Mouse (Mus musculus) kidney, embryonic 15.5 days (tissue): ENCODE measurements around the gene Mcl1. TPM values are rescaled to one million over a fixed set of nuclear protein-coding genes. Genes with fewer than 3 reads are reported as not detected.
"Not testable (repeated sequence)": the region's sequence is repeated elsewhere in the genome, so short reads cannot be mapped to it uniquely, and the experiment has no call there.

Experiments
- ATAC-seq: fragments of 200-750 bp; cut with Nextera tagmentation; replicated peaks from 2 replicates; pipeline ENCODE4 v1.8.0; 2017; ENCODE audit warnings: moderate TSS enrichment; ENCODE audit not compliant: low FRiP score
- H3K27ac ChIP-seq: fragments of 300-500 bp; sonication (generic); 2 replicates; pipeline ENCODE4 v1.5.1; 2015; ENCODE audit warnings: mild to moderate bottlenecking, inconsistent platforms
- H3K27me3 ChIP-seq: fragments of 300-500 bp; sonication (generic); 2 replicates; pipeline ENCODE4 v1.6.1; 2015; ENCODE audit warnings: inconsistent platforms
- H3K36me3 ChIP-seq: fragments of 300-500 bp; sonication (generic); 2 replicates; pipeline ENCODE4 v1.6.1; 2015; ENCODE audit warnings: inconsistent platforms
- H3K4me1 ChIP-seq: fragments of 300-500 bp; sonication (generic); 2 replicates; pipeline ENCODE4 v1.6.1; 2015; ENCODE audit warnings: inconsistent platforms
- H3K4me2 ChIP-seq: fragments of 300-500 bp; sonication (generic); 2 replicates; pipeline ENCODE4 v1.6.1; 2015; ENCODE audit warnings: moderate library complexity, mild to moderate bottlenecking, inconsistent platforms
- H3K4me3 ChIP-seq: fragments of 300-500 bp; sonication (generic); replicated peaks from 2 replicates; pipeline ENCODE4 v1.5.1; 2015; ENCODE audit warnings: mild to moderate bottlenecking, inconsistent platforms
- H3K9ac ChIP-seq: fragments of 300-500 bp; sonication (generic); 2 replicates; pipeline ENCODE4 v1.6.1; 2015; ENCODE audit warnings: mild to moderate bottlenecking, inconsistent platforms
- H3K9me3 ChIP-seq: fragments of 300-500 bp; sonication (generic); replicated peaks from 2 replicates; pipeline ENCODE4 v1.6.1; 2016; ENCODE audit warnings: inconsistent platforms
- WGBS: fragments of 180-500 bp; shearing (Covaris S2); methylation state at CpG from one replicate; pipeline ENCODE4 v1.1.7; 2015; ENCODE audit warnings: mixed read lengths; 5-methylcytosine and 5-hydroxymethylcytosine counted together
- polyA plus RNA-seq: library from polyadenylated mRNA; unstranded; fragments of >200 nt; fragmentation: Nextera tagmentation; extraction: Ambion mirVana; gene quantifications from 2 replicates; pipeline ENCODE4 v1.2.1, GENCODE M21; 2015

The Mcl1 gene
- polyA plus RNA-seq, 1 experiment from 2014 or later = 51.2 TPM

- H3K27me3 ChIP-seq = no peaks in the 10 kb centered on the region
- 54% methylated on average over 5 of the region's 5 CpGs for WGBS
- H3K9ac ChIP-seq = no peak overlapping the region
- H3K4me1 ChIP-seq = peaks cover 55% of the 10 kb centered on the region
- H3K4me3 ChIP-seq = no peak overlapping the region
- H3K36me3 ChIP-seq = 0 out of 2 replicates have a peak, but pooled peaks cover 3% of the 10 kb centered on the region
- no peak overlapping the region for H3K27ac ChIP-seq
- no peak for ATAC-seq
- H3K9me3 ChIP-seq = no peaks in the 10 kb centered on the region
- H3K4me2 ChIP-seq = no peak overlapping the region
These were observed 24.3 kb downstream of the Mcl1 start for GRCm38 (mm10) chr3:95682878-95683277.

- Histone ChIP-seq H3K4me3 (no peak overlapping the region), H3K36me3 (no peaks in the 10 kb centered on the region), H3K27ac (no peak overlapping the region), H3K9me3 (no peaks in the 10 kb centered on the region), H3K4me1 (peaks cover 75% of the 10 kb centered on the region), H3K27me3 (no peaks in the 10 kb centered on the region), H3K9ac (no peak overlapping the region), H3K4me2 (no peak overlapping the region)
- 40% methylated on average over 6 of the region's 8 CpGs for WGBS
- no peak for ATAC-seq
These were observed 26.3 kb downstream of the Mcl1 start for GRCm38 (mm10) chr3:95684846-95685245.

- Histone ChIP-seq H3K27me3 (no peaks in the 10 kb centered on the region), H3K36me3 (no peaks in the 10 kb centered on the region), H3K4me2 (no peak overlapping the region), H3K27ac (no peak overlapping the region), H3K9ac (no peak overlapping the region), H3K4me1 (peaks cover 79% of the 10 kb centered on the region), H3K9me3 (no peaks in the 10 kb centered on the region), H3K4me3 (no peak overlapping the region)
- WGBS = 80% methylated on average over 4 of the region's 4 CpGs
- no peak for ATAC-seq
These were observed 26.7 kb downstream of the Mcl1 start for GRCm38 (mm10) chr3:95685301-95685700.

GRCm38 (mm10) chr3:95685701-95686100 lies 27.1 kb downstream of the Mcl1 start:
- WGBS = 80% methylated on average over 2 of the region's 2 CpGs
- Histone ChIP-seq H3K9me3 (no peaks in the 10 kb centered on the region), H3K4me3 (no peak overlapping the region), H3K27ac (0 out of 2 replicates have a peak overlapping the region, but pooled peaks have one; percentile 92), H3K27me3 (no peaks in the 10 kb centered on the region), H3K4me1 (peaks cover 79% of the 10 kb centered on the region), H3K9ac (no peak overlapping the region), H3K36me3 (no peaks in the 10 kb centered on the region), H3K4me2 (no peak overlapping the region)
- ATAC-seq = no peak

GRCm38 (mm10) chr3:95686492-95687167 lies 28.0 kb downstream of the Mcl1 start:
- H3K9ac ChIP-seq = 0 out of 2 replicates have a peak overlapping the region, but pooled peaks have one; percentile 55
- peaks cover 69% of the 10 kb centered on the region for H3K4me1 ChIP-seq
- ATAC-seq = peak; percentile 6; the same call in 1 of the 2 replicates
- peak overlapping the region; percentile 92 for H3K27ac ChIP-seq
- no peaks in the 10 kb centered on the region for H3K9me3 ChIP-seq
- H3K36me3 ChIP-seq = no peaks in the 10 kb centered on the region
- no peaks in the 10 kb centered on the region for H3K27me3 ChIP-seq
- peak overlapping the region; percentile 51 for H3K4me3 ChIP-seq
- WGBS = 36% methylated on average over 10 of the region's 10 CpGs
- peak overlapping the region; percentile 95 for H3K4me2 ChIP-seq

GRCm38 (mm10) chr3:95687168-95687523 lies 28.6 kb downstream of the Mcl1 start:
- Histone ChIP-seq H3K4me3 (peak overlapping the region; percentile 51), H3K27ac (peak overlapping the region; percentile 92), H3K4me2 (peak overlapping the region; percentile 95), H3K27me3 (no peaks in the 10 kb centered on the region), H3K4me1 (peaks cover 68% of the 10 kb centered on the region), H3K9me3 (no peaks in the 10 kb centered on the region), H3K36me3 (no peaks in the 10 kb centered on the region), H3K9ac (peak overlapping the region; percentile 55)
- ATAC-seq = peak; percentile 26; the same call in 1 of the 2 replicates
- 14% methylated on average over 4 of the region's 4 CpGs for WGBS

GRCm38 (mm10) chr3:95687524-95688421 lies 29.2 kb downstream of the Mcl1 start, which contains the start of gene Adamtsl4:
Gene Adamtsl4 (minus strand): TSS chr3:95687917.
- Histone ChIP-seq H3K27me3 (no peaks in the 10 kb centered on the region), H3K27ac (peak within 1 kb of the TSS; percentile 92), H3K4me3 (peak within 1 kb of the TSS; percentile 51), H3K9me3 (no peaks in the 10 kb centered on the region), H3K4me2 (peak within 1 kb of the TSS; percentile 95), H3K9ac (peak within 1 kb of the TSS; percentile 55), H3K4me1 (peaks cover 66% of the 10 kb centered on the region), H3K36me3 (no peaks in the 10 kb centered on the region)
- WGBS = 2% methylated on average over 50 of the region's 50 CpGs
- ATAC-seq = peak; percentile 76

- peaks cover 70% of the 10 kb centered on the region for H3K4me1 ChIP-seq
- no peak overlapping the region for H3K9ac ChIP-seq
- H3K36me3 ChIP-seq = no peaks in the 10 kb centered on the region
- no peak overlapping the region for H3K4me3 ChIP-seq
- no peaks in the 10 kb centered on the region for H3K9me3 ChIP-seq
- peak overlapping the region; percentile 30 for H3K4me2 ChIP-seq
- H3K27ac ChIP-seq = peak overlapping the region; percentile 92
- WGBS = 18% methylated on average over 11 of the region's 11 CpGs
- no peaks in the 10 kb centered on the region for H3K27me3 ChIP-seq
- 0 out of 2 replicates have a peak, but pooled peaks have one; percentile 19 for ATAC-seq
These were observed 30.8 kb downstream of the Mcl1 start for GRCm38 (mm10) chr3:95689171-95689915.

GRCm38 (mm10) chr3:95689940-95690339 lies 31.4 kb downstream of the Mcl1 start:
- no peaks in the 10 kb centered on the region for H3K9me3 ChIP-seq
- H3K27ac ChIP-seq = peak overlapping the region; percentile 92
- H3K27me3 ChIP-seq = no peaks in the 10 kb centered on the region
- no peaks in the 10 kb centered on the region for H3K36me3 ChIP-seq
- 39% methylated on average over 2 of the region's 2 CpGs for WGBS
- no peak overlapping the region for H3K4me3 ChIP-seq
- H3K4me1 ChIP-seq = peaks cover 65% of the 10 kb centered on the region
- ATAC-seq = no peak
- peak overlapping the region; percentile 30 for H3K4me2 ChIP-seq
- H3K9ac ChIP-seq = no peak overlapping the region

- not testable (repeated sequence) for H3K36me3 ChIP-seq, H3K9me3 ChIP-seq, H3K4me2 ChIP-seq, H3K4me3 ChIP-seq, ATAC-seq, H3K27me3 ChIP-seq, H3K9ac ChIP-seq
- 86% methylated on average over 2 of the region's 2 CpGs for WGBS
- Histone ChIP-seq H3K27ac (peak overlapping the region; percentile 92; the same call in 1 of the 2 replicates), H3K4me1 (peaks cover 61% of the 10 kb centered on the region)
These were observed 32.0 kb downstream of the Mcl1 start for GRCm38 (mm10) chr3:95690552-95690951.

GRCm38 (mm10) chr3:95692677-95693076 lies 34.1 kb downstream of the Mcl1 start:
- Histone ChIP-seq H3K36me3 (no peaks in the 10 kb centered on the region), H3K27me3 (no peaks in the 10 kb centered on the region), H3K9ac (no peak overlapping the region), H3K9me3 (no peaks in the 10 kb centered on the region), H3K4me3 (no peak overlapping the region), H3K4me2 (no peak overlapping the region), H3K4me1 (peaks cover 52% of the 10 kb centered on the region), H3K27ac (no peak overlapping the region)
- no peak for ATAC-seq
- 79% methylated on average over 6 of the region's 6 CpGs for WGBS
